Mouse (Mus musculus): ENCODE results near the gene Sec31a. TPM values are rescaled to one million over a fixed set of nuclear protein-coding genes. Genes with fewer than 3 reads are reported as not detected.

Sec31a gene
- polyA plus RNA-seq, 1 experiment from 2014 or later: 158 TPM

DNA sequence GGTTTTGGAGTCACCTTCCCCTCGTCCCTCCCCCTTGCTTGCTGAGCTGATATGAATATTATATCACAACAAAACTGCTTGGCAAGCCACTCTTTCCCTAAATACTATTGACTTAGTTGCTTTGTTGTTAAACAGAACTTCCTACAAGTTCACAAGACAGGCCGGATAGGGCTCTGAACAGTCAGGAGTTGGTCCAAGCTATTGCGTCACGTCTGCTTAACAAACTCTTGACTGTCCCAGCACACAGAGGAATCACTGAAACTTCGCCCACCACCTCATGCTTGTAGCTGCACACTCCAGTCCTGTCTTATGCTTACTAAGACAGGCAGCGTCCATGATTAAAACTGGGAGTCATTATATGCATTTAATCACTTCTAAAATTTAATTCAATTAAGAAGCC lies 46.9 kb downstream of the Sec31a start:
- H3K4me2 ChIP-seq: no peak overlapping the region
- no peak overlapping the region for H3K27ac ChIP-seq
- H3K4me3 ChIP-seq (replicated peaks): no peak overlapping the region
- H3K9ac ChIP-seq: no peak overlapping the region
- no peaks in the 10 kb centered on the region for H3K27me3 ChIP-seq (replicated peaks)
- 84% methylated on average over 6 of the region's 6 CpGs for WGBS
- no peaks in the 10 kb centered on the region for H3K9me3 ChIP-seq
- H3K4me1 ChIP-seq: no peaks in the 10 kb centered on the region
- peaks cover 47% of the 10 kb centered on the region for H3K36me3 ChIP-seq
- ATAC-seq (ENCODE audit: insufficient read depth, low FRiP score, low read depth): no peak

DNA sequence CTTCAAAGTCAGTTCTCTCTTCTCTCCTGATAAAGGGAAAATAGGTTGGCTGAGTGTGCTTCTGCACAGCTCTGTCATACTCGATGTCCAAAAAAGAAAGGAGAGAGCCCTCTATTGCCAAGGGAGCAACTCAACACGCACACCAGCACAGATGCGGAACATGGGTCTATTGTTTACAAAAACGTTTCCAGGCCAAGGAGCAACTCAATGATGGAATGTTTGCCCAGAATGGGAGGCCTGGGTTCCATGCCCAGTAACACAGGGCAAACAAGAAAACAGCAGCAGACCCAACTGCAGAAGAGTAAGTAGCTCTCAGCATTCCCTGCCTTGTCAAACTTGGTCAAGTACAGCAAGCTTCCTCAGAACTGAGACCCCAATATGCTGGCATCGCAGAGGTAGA lies 47.5 kb downstream of the Sec31a start:
- ATAC-seq (ENCODE audit: insufficient read depth, low FRiP score, low read depth): no peak
- Histone ChIP-seq H3K9ac (no peak overlapping the region), H3K4me3 (replicated peaks) (no peak overlapping the region), H3K4me2 (no peak overlapping the region), H3K27ac (no peak overlapping the region), H3K36me3 (peaks cover 46% of the 10 kb centered on the region), H3K9me3 (no peaks in the 10 kb centered on the region), H3K4me1 (no peaks in the 10 kb centered on the region), H3K27me3 (replicated peaks) (no peaks in the 10 kb centered on the region)
- 76% methylated on average over 5 of the region's 5 CpGs for WGBS

- no peak overlapping the region for H3K9ac ChIP-seq
- peaks cover 35% of the 10 kb centered on the region for H3K36me3 ChIP-seq
- H3K4me1 ChIP-seq: no peaks in the 10 kb centered on the region
- no peak for ATAC-seq (ENCODE audit: insufficient read depth, low FRiP score, low read depth)
- no peak overlapping the region for H3K27ac ChIP-seq
- H3K27me3 ChIP-seq (replicated peaks): no peaks in the 10 kb centered on the region
- WGBS: 92% methylated on average over 2 of the region's 2 CpGs
- no peaks in the 10 kb centered on the region for H3K9me3 ChIP-seq
- no peak overlapping the region for H3K4me2 ChIP-seq
- H3K4me3 ChIP-seq (replicated peaks): no peak overlapping the region
Observed at GRCm38 (mm10) chr5:100367051-100367450, 49.0 kb downstream of the Sec31a start.

- H3K9me3 ChIP-seq: no peaks in the 10 kb centered on the region
- ATAC-seq (ENCODE audit: insufficient read depth, low FRiP score, low read depth): no peak
- no peak overlapping the region for H3K4me2 ChIP-seq
- H3K4me3 ChIP-seq (replicated peaks): no peak overlapping the region
- H3K27me3 ChIP-seq (replicated peaks): no peaks in the 10 kb centered on the region
- H3K4me1 ChIP-seq: peaks cover 3% of the 10 kb centered on the region; the same call in 1 of the 2 replicates
- peaks cover 18% of the 10 kb centered on the region for H3K36me3 ChIP-seq
- H3K27ac ChIP-seq: no peak overlapping the region
- H3K9ac ChIP-seq: no peak overlapping the region
- 75% methylated on average over 6 of the region's 6 CpGs for WGBS
Observed at GRCm38 (mm10) chr5:100360296-100360695, 55.7 kb downstream of the Sec31a start.

DNA sequence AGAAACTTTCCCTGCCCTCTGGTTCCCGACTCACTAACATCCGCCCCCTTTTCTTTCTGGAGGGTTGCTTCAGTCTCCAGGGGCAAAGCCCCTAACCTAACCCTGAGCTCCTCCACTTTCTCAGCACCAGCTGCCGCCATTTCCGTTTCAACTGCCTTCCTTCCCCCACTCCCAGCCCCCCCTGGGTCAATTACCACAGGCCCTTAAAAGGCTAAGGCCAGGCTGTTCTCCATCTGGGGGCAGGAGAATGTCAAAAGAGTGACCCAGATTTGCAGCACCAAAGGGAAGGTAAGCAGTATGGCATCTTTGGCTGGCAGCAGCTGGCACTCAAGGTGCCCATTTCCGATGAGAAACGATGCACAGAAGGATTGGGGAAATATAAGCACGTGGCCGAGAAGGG lies 57.7 kb downstream of the Sec31a start:
- no peak overlapping the region for H3K4me2 ChIP-seq
- H3K27me3 ChIP-seq (replicated peaks): no peaks in the 10 kb centered on the region
- no peak for ATAC-seq (ENCODE audit: insufficient read depth, low FRiP score, low read depth)
- no peak overlapping the region for H3K27ac ChIP-seq
- H3K4me1 ChIP-seq: peaks cover 3% of the 10 kb centered on the region; the same call in 1 of the 2 replicates
- WGBS: 41% methylated on average over 8 of the region's 8 CpGs
- H3K9me3 ChIP-seq: no peaks in the 10 kb centered on the region
- no peak overlapping the region for H3K4me3 ChIP-seq (replicated peaks)
- H3K36me3 ChIP-seq: peaks cover 5% of the 10 kb centered on the region; the same call in 1 of the 2 replicates
- no peak overlapping the region for H3K9ac ChIP-seq

DNA sequence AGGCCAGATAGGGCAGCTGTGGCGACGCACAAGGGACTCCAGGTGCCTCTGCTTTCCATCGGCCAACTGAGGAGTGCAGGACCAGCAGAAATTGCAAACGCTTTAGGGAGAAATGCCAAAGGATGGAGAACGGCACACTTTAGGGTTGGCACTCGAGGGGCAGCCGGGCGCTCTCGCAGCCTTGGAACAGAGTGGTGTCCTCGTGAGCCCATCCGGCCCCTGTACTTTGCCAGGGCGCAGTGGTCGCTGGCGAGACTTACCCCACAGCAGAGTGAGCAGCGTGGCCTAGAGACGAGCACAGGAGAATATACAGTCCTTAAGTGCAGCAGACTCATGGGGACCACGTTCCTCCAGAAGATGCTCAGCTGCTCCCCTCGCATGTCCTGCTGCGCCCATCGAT lies 61.4 kb downstream of the Sec31a start:
- no peak overlapping the region for H3K27ac ChIP-seq
- ATAC-seq (ENCODE audit: insufficient read depth, low FRiP score, low read depth): no peak
- no peak overlapping the region for H3K4me2 ChIP-seq
- H3K9ac ChIP-seq: no peak overlapping the region
- no peaks in the 10 kb centered on the region for H3K36me3 ChIP-seq
- H3K4me3 ChIP-seq (replicated peaks): no peak overlapping the region
- WGBS: 94% methylated on average over 20 of the region's 20 CpGs
- no peaks in the 10 kb centered on the region for H3K9me3 ChIP-seq
- no peaks in the 10 kb centered on the region for H3K27me3 ChIP-seq (replicated peaks)
- peaks cover 3% of the 10 kb centered on the region; the same call in 1 of the 2 replicates for H3K4me1 ChIP-seq

- 0 out of 2 replicates have a peak, but pooled peaks have one; percentile 23 for ATAC-seq (ENCODE audit: insufficient read depth, low FRiP score, low read depth)
Observed at GRCm38 (mm10) chr5:100352986-100353848, 62.8 kb downstream of the Sec31a start.

DNA sequence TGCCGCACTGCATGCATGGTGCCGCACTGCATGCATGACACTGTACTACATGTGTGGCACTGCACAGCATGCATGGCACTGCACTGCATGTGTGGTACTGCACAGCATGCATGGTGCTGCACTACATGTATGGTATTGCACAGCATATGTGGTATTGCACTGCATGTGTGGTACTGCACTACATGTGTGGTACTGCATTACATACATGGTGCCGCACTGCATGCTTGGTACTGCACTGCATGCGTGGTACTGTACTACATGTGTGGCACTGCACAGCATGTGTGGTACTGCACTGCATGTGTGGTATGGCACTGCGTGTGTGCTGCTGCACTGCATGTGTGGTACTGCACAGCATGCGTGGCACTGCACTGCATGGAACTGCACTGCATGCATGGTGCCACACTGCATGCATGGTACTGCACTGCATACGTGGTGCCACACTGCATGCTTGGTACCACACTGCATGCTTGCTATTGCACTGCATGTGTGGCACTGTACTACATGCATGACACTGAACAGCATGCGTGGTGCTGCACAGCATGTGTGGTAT lies 65.1 kb downstream of the Sec31a start:
- H3K36me3 ChIP-seq: no peaks in the 10 kb centered on the region
- no peak for ATAC-seq (ENCODE audit: insufficient read depth, low FRiP score, low read depth)
- no peaks in the 10 kb centered on the region for H3K4me1 ChIP-seq
- no peaks in the 10 kb centered on the region for H3K9me3 ChIP-seq
- no peak overlapping the region for H3K27ac ChIP-seq
- no peak overlapping the region for H3K9ac ChIP-seq
- WGBS: 95% methylated on average over 8 of the region's 8 CpGs
- no peak overlapping the region for H3K4me3 ChIP-seq (replicated peaks)
- no peaks in the 10 kb centered on the region for H3K27me3 ChIP-seq (replicated peaks)
- H3K4me2 ChIP-seq: no peak overlapping the region

More at GRCm38 (mm10) chr5:100352986-100353848, 62.8 kb downstream of the Sec31a start:
- H3K4me1 ChIP-seq: peaks cover under 1% of the 10 kb centered on the region; the same call in 1 of the 2 replicates
- no peak overlapping the region for H3K4me3 ChIP-seq (replicated peaks)
- no peak overlapping the region for H3K9ac ChIP-seq
- H3K9me3 ChIP-seq: no peaks in the 10 kb centered on the region
- no peak overlapping the region for H3K4me2 ChIP-seq
- WGBS: 41% methylated on average over 10 of the region's 10 CpGs
- no peaks in the 10 kb centered on the region for H3K27me3 ChIP-seq (replicated peaks)
- no peak overlapping the region for H3K27ac ChIP-seq
- H3K36me3 ChIP-seq: no peaks in the 10 kb centered on the region

GRCm38 (mm10) chr5:100349287-100350215 lies 66.5 kb downstream of the Sec31a start:
- no peaks in the 10 kb centered on the region for H3K27me3 ChIP-seq (replicated peaks)
- no peak overlapping the region for H3K4me3 ChIP-seq (replicated peaks)
- 62% methylated on average over 10 of the region's 10 CpGs for WGBS
- H3K9me3 ChIP-seq: no peaks in the 10 kb centered on the region
- no peak overlapping the region for H3K27ac ChIP-seq
- no peaks in the 10 kb centered on the region for H3K36me3 ChIP-seq
- no peaks in the 10 kb centered on the region for H3K4me1 ChIP-seq
- no peak for ATAC-seq (ENCODE audit: insufficient read depth, low FRiP score, low read depth)
- no peak overlapping the region for H3K4me2 ChIP-seq
- no peak overlapping the region for H3K9ac ChIP-seq

DNA sequence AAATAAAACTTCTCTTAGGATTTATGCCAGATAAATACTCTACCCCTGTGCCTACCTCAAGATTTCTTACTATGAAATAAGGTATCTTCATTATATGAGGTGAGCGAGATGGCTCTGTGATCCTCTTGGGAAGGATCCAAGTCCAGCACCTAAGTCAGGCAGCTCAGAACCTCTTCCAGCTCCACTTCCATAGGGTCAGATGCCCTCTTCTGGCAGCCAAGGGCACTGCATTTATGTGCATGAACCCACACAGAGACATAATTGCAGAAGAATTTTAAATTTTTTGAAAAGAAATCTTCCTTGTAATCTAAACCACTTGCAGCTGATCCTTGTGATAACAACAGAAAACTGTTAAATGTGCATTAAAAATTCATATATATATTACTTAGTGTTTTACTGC lies 70.9 kb downstream of the Sec31a start:
- H3K4me3 ChIP-seq (replicated peaks): no peak overlapping the region
- no peaks in the 10 kb centered on the region for H3K36me3 ChIP-seq
- H3K4me1 ChIP-seq: no peaks in the 10 kb centered on the region
- ATAC-seq (ENCODE audit: insufficient read depth, low FRiP score, low read depth): no peak
- no peak overlapping the region for H3K9ac ChIP-seq
- no peak overlapping the region for H3K27ac ChIP-seq
- H3K9me3 ChIP-seq: no peaks in the 10 kb centered on the region
- H3K4me2 ChIP-seq: no peak overlapping the region
- WGBS: 87% methylated on average over 1 of the region's 1 CpGs
- H3K27me3 ChIP-seq (replicated peaks): no peaks in the 10 kb centered on the region

DNA sequence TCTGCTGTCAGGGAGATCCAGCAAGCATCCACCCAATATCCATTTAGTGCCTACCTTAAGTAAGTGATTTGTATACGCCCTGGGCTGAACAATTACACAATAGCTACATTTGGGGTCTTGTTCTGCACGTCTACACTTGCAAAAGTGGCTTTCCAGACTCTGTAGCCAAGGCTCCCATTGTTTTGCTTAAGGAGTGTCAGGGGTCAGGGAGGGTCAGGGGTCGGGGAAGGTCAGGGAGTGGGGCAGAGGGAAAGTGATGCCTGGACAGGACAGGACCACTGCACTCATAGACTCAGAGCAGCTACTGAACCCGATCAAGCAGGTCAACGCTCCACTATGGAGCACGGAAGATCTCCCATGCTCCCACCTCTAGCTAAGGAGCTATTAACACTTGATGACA lies 72.9 kb downstream of the Sec31a start:
- no peak overlapping the region for H3K9ac ChIP-seq
- H3K4me1 ChIP-seq: no peaks in the 10 kb centered on the region
- no peak overlapping the region for H3K27ac ChIP-seq
- no peaks in the 10 kb centered on the region for H3K36me3 ChIP-seq
- no peak for ATAC-seq (ENCODE audit: insufficient read depth, low FRiP score, low read depth)
- H3K4me2 ChIP-seq: no peak overlapping the region
- H3K4me3 ChIP-seq (replicated peaks): no peak overlapping the region
- 53% methylated on average over 6 of the region's 6 CpGs for WGBS
- H3K27me3 ChIP-seq (replicated peaks): no peaks in the 10 kb centered on the region
- H3K9me3 ChIP-seq: no peaks in the 10 kb centered on the region

All from stomach, embryonic 15.5 days (tissue).